Comparison of ENCODE assay signal across 33 mouse cellular contexts in genomic region chr9:51030147-51030546, GRCm38 (mm10). TPM values are rescaled to one million over a fixed set of nuclear protein-coding genes. Genes with fewer than 3 reads are reported as not detected.
A peak's percentile ranks its signal among the peaks of the same experiment; 100 is the strongest.
DNase-seq lines count a peak whose midpoint lies in the region; ATAC-seq and TF ChIP-seq lines count a peak whose summit lies in the region.
"Had no signal": no experiment of that assay in that cellular context is flagged by ENCODE, and none has a peak within 500 bp of the region (broad histone marks: within the 10 kb centered on the region; RNA-seq: fewer than 3 reads in every experiment).

No protein-coding gene starts in this region.

- no peak overlapping the region for H3K4me3 ChIP-seq in bone marrow macrophage, adult 2 months (ENCODE audit: insufficient read depth, low read length)
- H3K4me3 ChIP-seq: forebrain, embryonic 12.5 days; heart, embryonic 12.5 days; hindbrain, embryonic 12.5 days; kidney, embryonic 15.5 days; limb, embryonic 13.5 days; liver, embryonic 12.5 days; megakaryocyte, embryonic 14.5 days; myocyte; neural tube, embryonic 13.5 days had no signal

- peaks cover 23% of the 10 kb centered on the region for H3K4me1 ChIP-seq in bone marrow macrophage, adult 2 months (ENCODE audit: control insufficient read depth, insufficient read depth, low read length)
- H3K4me1 ChIP-seq: forebrain, embryonic 12.5 days; heart, embryonic 12.5 days; hindbrain, embryonic 12.5 days; kidney, embryonic 15.5 days; liver, embryonic 12.5 days; neural tube, embryonic 13.5 days had no signal

- no peak for TF ChIP-seq POLR2A in bone marrow macrophage, adult 2 months (IDR thresholded peaks at IDR 0.05; ENCODE audit: borderline replicate concordance, low read depth, low read length)

- peak; percentile 81 for ATAC-seq in megakaryocyte progenitor cell, adult 5-6 weeks (replicated peaks; ENCODE audit: poor library complexity)
- ATAC-seq: intestine, postnatal 0 days; liver, embryonic 12.5 days had no signal

- peak overlapping the region; percentile 59 for H3K27ac ChIP-seq in bone marrow macrophage, adult 2 months (ENCODE audit: insufficient read depth, low read depth, low read length)
- H3K27ac ChIP-seq: forebrain, embryonic 12.5 days; hindbrain, embryonic 12.5 days; kidney, embryonic 15.5 days; limb, embryonic 13.5 days; liver, embryonic 12.5 days; neural tube, embryonic 13.5 days had no signal

- TF ChIP-seq CTCF in bone marrow macrophage, adult 2 months (IDR thresholded peaks at IDR 0.05; ENCODE audit: low read depth, low read length), result no peak

- intact Hi-C loops in left cerebral cortex, postnatal 25 days (cut with DNase I), result no loop called here

- DNase-seq in lung, postnatal 25 days (ENCODE audit: low spot score), result peak; percentile 29
- no peak for DNase-seq in lung, postnatal 4 days
- DNase-seq in A20 (ENCODE audit: low read depth, low spot score), result peak; percentile 74
- no peak for DNase-seq in frontal cortex, postnatal 10 days (ENCODE audit: low spot score in 2 of 2)
- DNase-seq in left cerebral cortex, postnatal 25 days (ENCODE audit: low spot score in 2 of 2), result no peak
- DNase-seq in urinary bladder, postnatal 25 days (ENCODE audit: low spot score), result no peak
- DNase-seq: adrenal gland, postnatal 14 days; cerebellum, adult 9-11 months; heart, postnatal 10 days; kidney, postnatal 36 days; lung, adult 18-20 months; midbrain, embryonic 14.5 days; thymus, postnatal 14 days had no signal

RNA-seq across cellular contexts. Expression of gene Sik2, which starts 21.3 kb away (rescaled TPM):
- 12.7 and 13.8 TPM in 2 replicates for polyA plus RNA-seq in bone marrow macrophage, adult 2 months (2012; ENCODE audit: insufficient read depth, insufficient read length, missing spikeins)
- 27.1 and 27.3 TPM in 2 replicates for total RNA-seq in megakaryocyte progenitor cell, adult 5-6 weeks (2015)
- total RNA-seq in megakaryocyte progenitor cell, adult 5-6 weeks (2017), result 12.3 and 19.8 TPM in 2 replicates
- total RNA-seq in left cerebral cortex, postnatal 25 days (2021), result 10 to 100 TPM; 51.5 to 56.2 TPM

RNA-seq across cellular contexts. Expression of gene Btg4, which starts 30.6 kb away (rescaled TPM):
- not detected in 2 replicates for polyA plus RNA-seq in bone marrow macrophage, adult 2 months (2012; ENCODE audit: insufficient read depth, insufficient read length, missing spikeins)
- total RNA-seq in megakaryocyte progenitor cell, adult 5-6 weeks (2015), result 0.10 TPM in 1 of 2 replicates, not detected in the other
- total RNA-seq in megakaryocyte progenitor cell, adult 5-6 weeks (2017), result not detected in 2 replicates
- total RNA-seq in left cerebral cortex, postnatal 25 days (2021), result not detected
- total RNA-seq: adrenal gland, postnatal 14 days; gastrocnemius, adult 8-10 months; heart, adult 18-20 months; heart, postnatal 10 days; layer of hippocampus, adult 8-10 months; left cerebral cortex, postnatal 14 days had no signal
- polyA plus RNA-seq: brain, embryonic 14.5 days; C2C12; cortical plate, adult 2 months; embryonic facial prominence, embryonic 11.5 days; forebrain, embryonic 12.5 days; heart, embryonic 12.5 days; hindbrain, embryonic 12.5 days; intestine, postnatal 0 days; kidney, embryonic 15.5 days; limb, embryonic 13.5 days; liver, embryonic 12.5 days; midbrain, embryonic 14.5 days; neural tube, embryonic 13.5 days had no signal

RNA-seq across cellular contexts. Expression of gene Layn, which starts 46.7 kb away (rescaled TPM):
- 4.5 and 6.7 TPM in 2 replicates for polyA plus RNA-seq in bone marrow macrophage, adult 2 months (2012; ENCODE audit: insufficient read depth, insufficient read length, missing spikeins)
- 7.5 and 9.9 TPM in 2 replicates for total RNA-seq in megakaryocyte progenitor cell, adult 5-6 weeks (2015)
- 38.0 and 41.9 TPM in 2 replicates for total RNA-seq in megakaryocyte progenitor cell, adult 5-6 weeks (2017)
- 1 to 10 TPM; 6.6 to 8.2 TPM for total RNA-seq in left cerebral cortex, postnatal 25 days (2021)

Comparison
In these comparisons a context has a peak if more than half of its experiments do, and no peak if none do; other contexts are left out.
1. DNase-seq: peak in lung, postnatal 25 days (single experiment) and A20 (single experiment); none in lung, postnatal 4 days (0 of 2), frontal cortex, postnatal 10 days (0 of 2), left cerebral cortex, postnatal 25 days (0 of 2) and urinary bladder, postnatal 25 days (single experiment).